Mouse (Mus musculus): ENCODE results near the gene Rnf40. TPM values are rescaled to one million over a fixed set of nuclear protein-coding genes. Genes with fewer than 3 reads are reported as not detected.

Gene Rnf40
- total RNA-seq, 2 experiments from 2014 or later = 48.4 to 50.5 TPM

DNA sequence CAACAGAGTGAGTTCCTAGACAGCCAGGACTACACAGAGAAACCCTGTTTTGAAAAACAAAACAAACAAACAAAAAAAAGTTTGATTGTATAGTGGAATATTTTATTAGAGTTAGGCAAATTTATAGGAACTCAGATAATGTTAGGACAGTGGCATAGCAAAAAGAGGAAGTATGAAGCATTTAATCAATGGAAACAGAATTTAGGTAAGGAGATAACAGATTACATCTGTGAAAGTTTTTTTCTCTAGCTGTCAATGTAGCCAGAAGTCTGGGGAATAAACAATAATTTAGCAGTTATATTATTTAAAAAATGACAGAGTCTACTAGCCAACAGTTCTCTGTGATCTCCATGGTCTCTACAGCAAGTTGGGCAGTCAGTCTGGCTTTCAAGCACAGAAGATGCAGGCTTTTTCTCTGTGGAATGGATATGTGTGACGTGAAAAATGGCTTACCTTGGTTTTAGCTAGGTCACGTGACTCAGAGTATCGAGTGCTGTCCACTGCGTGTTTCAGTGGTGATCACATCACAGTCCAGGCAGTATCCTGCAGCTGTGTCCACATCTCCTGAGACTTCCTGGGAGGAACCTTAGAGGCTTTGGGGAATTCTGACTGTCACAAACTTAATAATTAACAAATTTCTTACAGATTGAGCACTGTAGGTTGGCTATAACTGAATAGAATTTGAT is 60.1 kb downstream of the Rnf40 start:
- no peak for DNase-seq (ENCODE audit: low spot score in 2 of 2)

DNA sequence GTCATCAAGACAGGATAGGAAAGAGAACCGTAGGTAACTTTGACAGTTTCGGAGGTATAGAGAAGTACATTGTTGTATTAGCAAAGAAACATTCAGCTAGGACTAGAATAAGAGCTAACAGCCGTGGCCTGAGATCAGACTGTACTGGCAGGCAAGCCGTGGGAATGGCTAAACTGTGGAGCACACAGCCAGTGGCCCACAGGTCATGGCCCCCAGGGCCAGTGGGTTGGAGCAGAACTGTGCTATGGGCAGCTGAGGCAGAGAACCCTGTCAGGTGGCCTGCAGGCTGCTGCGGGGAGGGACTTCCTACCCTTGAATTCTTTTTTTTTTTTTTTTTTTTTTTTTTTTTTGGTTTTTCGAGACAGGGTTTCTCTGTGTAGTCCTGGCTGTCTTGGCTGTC is 60.6 kb downstream of the Rnf40 start:
- DNase-seq (ENCODE audit: low spot score in 2 of 2) = no peak

DNA sequence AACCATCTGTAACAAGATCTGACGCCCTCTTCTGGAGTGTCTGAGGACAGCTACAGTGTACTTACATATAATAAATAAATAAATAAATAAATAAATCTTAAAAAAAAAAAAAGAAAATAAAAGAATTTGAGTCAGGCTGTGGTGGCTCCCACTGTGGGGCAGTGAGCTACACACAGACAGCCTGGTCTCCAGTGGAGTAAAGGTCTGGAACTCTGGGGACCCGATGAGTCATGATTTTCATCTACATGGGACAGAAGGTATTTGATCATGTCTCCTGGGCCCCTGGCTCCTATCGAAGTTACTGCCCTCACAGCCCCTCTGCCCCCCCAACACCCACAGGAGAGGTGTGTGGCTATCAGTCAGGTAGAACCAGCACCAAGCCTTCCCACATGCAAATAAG is 63.1 kb downstream of the Rnf40 start:
- DNase-seq (ENCODE audit: low spot score in 2 of 2) = no peak

DNA sequence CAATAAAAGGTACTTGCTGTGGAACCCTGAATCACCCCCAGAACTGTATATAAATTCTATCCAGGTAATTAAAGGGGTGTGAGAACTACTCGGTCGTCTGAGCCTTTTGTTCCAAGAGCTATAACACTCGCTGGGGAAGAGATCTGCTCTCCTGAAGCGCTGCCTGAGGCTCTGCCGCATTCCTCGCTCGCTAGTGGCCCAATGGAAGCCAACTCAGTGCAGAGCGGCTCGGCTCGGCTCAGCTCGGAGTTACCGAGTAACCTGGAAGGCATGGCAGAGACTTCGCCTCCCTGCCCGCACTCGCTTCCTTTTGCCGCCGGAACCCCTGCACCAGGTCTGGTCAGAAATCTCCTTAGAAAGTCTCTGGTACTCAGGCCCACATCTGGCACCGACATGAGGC is 63.5 kb downstream of the Rnf40 start:
- no peak for DNase-seq (ENCODE audit: low spot score in 2 of 2)

DNA sequence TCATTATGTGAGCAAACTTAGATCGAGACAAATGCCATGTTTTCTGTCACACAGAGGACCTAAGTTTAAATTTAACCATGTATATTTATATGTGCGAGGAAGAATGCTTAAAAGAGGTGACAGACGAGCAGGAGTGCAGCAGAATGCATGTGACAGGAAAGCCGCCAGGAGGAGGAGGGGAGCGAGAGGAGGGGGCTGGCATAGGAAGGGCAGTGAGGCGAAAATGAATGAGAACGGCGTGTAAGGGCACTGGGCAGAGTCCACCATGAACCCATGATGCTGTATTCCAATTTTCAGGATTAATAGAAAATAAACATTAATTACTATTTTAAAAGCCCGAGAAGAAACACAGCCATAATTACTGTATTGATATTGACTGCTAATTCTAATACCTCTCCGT is 65.8 kb downstream of the Rnf40 start:
- DNase-seq (ENCODE audit: low spot score in 2 of 2) = no peak

Other genes with a start within 250 kb of the Rnf40 start
- 10 to 100 TPM; 32.3 to 36.0 TPM for gene Zfp768, start 243.2 kb upstream of the Rnf40 start, total RNA-seq (2021)
- gene Zfp747, start 212.7 kb upstream of the Rnf40 start, total RNA-seq (2021) = 1 to 10 TPM; 4.6 to 6.9 TPM
- 1 to 10 TPM; 2.8 to 3.3 TPM for gene 9130019O22Rik, start 201.6 kb upstream of the Rnf40 start, total RNA-seq (2021)
- 1 to 10 TPM; 4.7 to 5.5 TPM for gene E430018J23Rik, start 195.1 kb upstream of the Rnf40 start, total RNA-seq (2021)
- gene Zfp764, start 181.9 kb upstream of the Rnf40 start, total RNA-seq (2021) = 1 to 10 TPM; 4.6 to 5.0 TPM
- 1 to 10 TPM; 6.6 to 9.1 TPM for gene Zfp688, start 166.7 kb upstream of the Rnf40 start, total RNA-seq (2021)
- gene Zfp689, start 139.6 kb upstream of the Rnf40 start, total RNA-seq (2021) = 1 to 10 TPM; 3.3 to 3.4 TPM
- 10 to 100 TPM; 26.1 to 32.5 TPM for gene Prr14, start 129.2 kb upstream of the Rnf40 start, total RNA-seq (2021)
- gene Fbrs, start 109.6 kb upstream of the Rnf40 start, total RNA-seq (2021) = 10 to 100 TPM; 39.7 to 51.3 TPM
- 10 to 100 TPM; 70.3 to 78.6 TPM for gene Srcap, start 76.8 kb upstream of the Rnf40 start, total RNA-seq (2021)
- gene Gm42715, start 69.2 kb upstream of the Rnf40 start, total RNA-seq (2021) = 10 to 100 TPM; 15.0 to 19.1 TPM
- 1 to 10 TPM in 1 of 2 experiments, not detected in 1; 3.1 TPM for gene Tmem265, start 27.4 kb upstream of the Rnf40 start, total RNA-seq (2021)
- 10 to 100 TPM; 21.6 to 25.5 TPM for gene Phkg2, start 15.4 kb upstream of the Rnf40 start, total RNA-seq (2021)
- 1 to 10 TPM; 5.0 to 5.1 TPM for gene Ccdc189, start 172 bp upstream of the Rnf40 start, total RNA-seq (2021)
- 10 to 100 TPM; 13.1 to 13.5 TPM for gene Zfp629, start 27.0 kb downstream of the Rnf40 start, total RNA-seq (2021)
- 100 to 1,000 TPM; 112 to 132 TPM for gene Bcl7c, start 120.2 kb downstream of the Rnf40 start, total RNA-seq (2021)
- gene Ctf1, start 124.0 kb downstream of the Rnf40 start, total RNA-seq (2021) = 10 to 100 TPM in 1 of 2 experiments, 1 to 10 TPM in 1; 7.0 to 10.0 TPM
- gene Ctf2, start 143.4 kb downstream of the Rnf40 start, total RNA-seq (2021) = not detected
- gene Fbxl19, start 155.8 kb downstream of the Rnf40 start, total RNA-seq (2021) = 1 to 10 TPM; 8.6 to 8.8 TPM
- 10 to 100 TPM; 12.3 to 13.9 TPM for gene Orai3, start 181.0 kb downstream of the Rnf40 start, total RNA-seq (2021)
- 10 to 100 TPM; 30.3 to 32.4 TPM for gene Setd1a, start 187.9 kb downstream of the Rnf40 start, total RNA-seq (2021)
- 1 to 10 TPM; 2.8 to 4.0 TPM for gene Gm49388, start 196.8 kb downstream of the Rnf40 start, total RNA-seq (2021)
- 10 to 100 TPM; 13.0 to 13.3 TPM for gene Hsd3b7, start 211.8 kb downstream of the Rnf40 start, total RNA-seq (2021)
- 10 to 100 TPM; 82.8 to 84.9 TPM for gene Stx4a, start 235.5 kb downstream of the Rnf40 start, total RNA-seq (2021)
- gene Stx1b, start 235.8 kb downstream of the Rnf40 start, total RNA-seq (2021) = 1 to 10 TPM; 4.7 to 6.3 TPM

All from gastrocnemius, postnatal 4 days (tissue).